ENCODE assay signal across 8 mouse cellular contexts in genomic region chr7:104352717-104353599, GRCm38 (mm10). TPM values are rescaled to one million over a fixed set of nuclear protein-coding genes. Genes with fewer than 3 reads are reported as not detected.
DNase-seq lines count a peak whose midpoint lies in the region; ATAC-seq and TF ChIP-seq lines count a peak whose summit lies in the region.

Trim12c (minus strand) TSS chr7:104353362.

- H3K4me3 ChIP-seq in embryonic fibroblast, embryonic 13.5 days (ENCODE audit: insufficient read depth, low read length), result peak within 1 kb of the TSS; percentile 80
- peak within 1 kb of the TSS; percentile 62 for H3K4me3 ChIP-seq in heart, embryonic 13.5 days
- peak within 1 kb of the TSS; percentile 57 for H3K4me3 ChIP-seq in kidney, embryonic 16.5 days (ENCODE audit: low read length)
- H3K4me3 ChIP-seq in lung, adult 2 months (replicated peaks; ENCODE audit: extremely low read depth, low read depth, low read length), result peak within 1 kb of the TSS; percentile 71
- H3K4me3 ChIP-seq in neural tube, embryonic 14.5 days (ENCODE audit: low read depth, low read length), result peak within 1 kb of the TSS; percentile 17; the same call in 1 of the 2 replicates

- no peaks in the 10 kb centered on the region for H3K4me1 ChIP-seq in embryonic fibroblast, embryonic 13.5 days (ENCODE audit: control insufficient read depth, insufficient read depth, low read length)
- H3K4me1 ChIP-seq in heart, embryonic 13.5 days, result peaks cover 10% of the 10 kb centered on the region
- peaks cover 8% of the 10 kb centered on the region; the same call in 1 of the 2 replicates for H3K4me1 ChIP-seq in kidney, embryonic 16.5 days (ENCODE audit: insufficient read depth, low read length)
- H3K4me1 ChIP-seq in lung, adult 2 months (ENCODE audit: control insufficient read depth, insufficient read depth, low read length), result peaks cover 6% of the 10 kb centered on the region
- H3K4me1 ChIP-seq in neural tube, embryonic 14.5 days (ENCODE audit: control insufficient read depth, insufficient read depth, low read length), result no peaks in the 10 kb centered on the region

- peak within 1 kb of the TSS; percentile 77 for H3K27ac ChIP-seq in embryonic fibroblast, embryonic 13.5 days (ENCODE audit: insufficient read depth, low read length)
- peak within 1 kb of the TSS; percentile 81 for H3K27ac ChIP-seq in heart, embryonic 13.5 days (replicated peaks)
- H3K27ac ChIP-seq in kidney, embryonic 16.5 days (ENCODE audit: low read length), result peak within 1 kb of the TSS; percentile 68
- no peak within 1 kb of the TSS for H3K27ac ChIP-seq in neural tube, embryonic 14.5 days (ENCODE audit: low read depth, low read length)

- H3K9me3 ChIP-seq in heart, embryonic 13.5 days, result no peaks in the 10 kb centered on the region
- H3K9me3 ChIP-seq in kidney, embryonic 16.5 days (ENCODE audit: low read length), result no peaks in the 10 kb centered on the region
- H3K9me3 ChIP-seq in neural tube, embryonic 14.5 days (ENCODE audit: control insufficient read depth, low read length), result no peaks in the 10 kb centered on the region

- H3K4me2 ChIP-seq in heart, embryonic 13.5 days, result peak within 1 kb of the TSS; percentile 67
- peak within 1 kb of the TSS; percentile 65 for H3K4me2 ChIP-seq in kidney, embryonic 16.5 days (replicated peaks; ENCODE audit: low read depth, low read length)
- peak within 1 kb of the TSS; percentile 36 for H3K4me2 ChIP-seq in neural tube, embryonic 14.5 days (ENCODE audit: low read depth, low read length)

- TF ChIP-seq POLR2A in embryonic fibroblast, embryonic 13.5 days (IDR thresholded peaks at IDR 0.05; ENCODE audit: low read depth, low read length), result no peak; the same call in 1 of the 2 replicates
- TF ChIP-seq POLR2A in lung, adult 2 months (IDR thresholded peaks at IDR 0.05; ENCODE audit: borderline replicate concordance, extremely low read depth, low read depth, low read length), result no peak; the same call in 1 of the 2 replicates

- 2% methylated on average over 14 of the region's 14 CpGs for WGBS in heart, embryonic 13.5 days
- 4% methylated on average over 14 of the region's 14 CpGs for WGBS in kidney, embryonic 16.5 days
- WGBS in lung, adult 2 months, result under 1% methylated on average over 14 of the region's 14 CpGs
- WGBS in neural tube, embryonic 14.5 days, result 8% methylated on average over 14 of the region's 14 CpGs

- peak; percentile 100 for ATAC-seq in activated CD4-positive, CD25-positive, alpha-beta regulatory T cell, adult 4 months
- peak; percentile 95 for ATAC-seq in heart, embryonic 13.5 days (ENCODE audit: extremely low read depth, insufficient number of reproducible peaks, low FRiP score, low TSS enrichment)
- ATAC-seq in kidney, embryonic 16.5 days (ENCODE audit: low FRiP score, low TSS enrichment), result peak; percentile 100
- peak; percentile 96; the same call in 1 of the 2 replicates for ATAC-seq in neural tube, embryonic 14.5 days (ENCODE audit: low read depth)

- H3K27me3 ChIP-seq in heart, embryonic 13.5 days (replicated peaks), result no peaks in the 10 kb centered on the region
- no peaks in the 10 kb centered on the region for H3K27me3 ChIP-seq in kidney, embryonic 16.5 days (ENCODE audit: insufficient read depth, low read length)
- no peaks in the 10 kb centered on the region for H3K27me3 ChIP-seq in neural tube, embryonic 14.5 days (ENCODE audit: control insufficient read depth, insufficient read depth, low read length)

- H3K9ac ChIP-seq in heart, embryonic 13.5 days, result peak within 1 kb of the TSS; percentile 75
- peak within 1 kb of the TSS; percentile 50 for H3K9ac ChIP-seq in kidney, embryonic 16.5 days (replicated peaks; ENCODE audit: low read length)
- H3K9ac ChIP-seq in neural tube, embryonic 14.5 days (replicated peaks; ENCODE audit: low read depth, low read length), result no peak within 1 kb of the TSS

- no peaks in the 10 kb centered on the region for H3K36me3 ChIP-seq in heart, embryonic 13.5 days
- H3K36me3 ChIP-seq in kidney, embryonic 16.5 days (ENCODE audit: insufficient read depth, low read length), result no peaks in the 10 kb centered on the region
- no peaks in the 10 kb centered on the region for H3K36me3 ChIP-seq in neural tube, embryonic 14.5 days (ENCODE audit: control insufficient read depth, insufficient read depth, low read length)

- peak; percentile 43 for DNase-seq in 3134 (ENCODE audit: extremely low read depth, insufficient read length, low spot score)
- DNase-seq in lung, adult 2 months, result peak; percentile 63
- peak; percentile 93 for DNase-seq in thymus, postnatal 0 days (ENCODE audit: low spot score)

- no peak for TF ChIP-seq CTCF in embryonic fibroblast, embryonic 13.5 days (IDR thresholded peaks at IDR 0.05; ENCODE audit: borderline replicate concordance, insufficient read depth, low read length)
- no peak for TF ChIP-seq CTCF in lung, adult 2 months (IDR thresholded peaks at IDR 0.05; ENCODE audit: insufficient read depth, low read length)

RNA-seq across cellular contexts. Expression of gene Trim12c, which starts in this region (rescaled TPM):
- polyA plus RNA-seq in activated CD4-positive, CD25-positive, alpha-beta regulatory T cell, adult 4 months (2017; shearing (Covaris generic)), result 10 to 100 TPM; 16.2 to 20.3 TPM
- polyA plus RNA-seq in embryonic fibroblast, embryonic 13.5 days (2011; ENCODE audit: insufficient read length, low read depth, missing spikeins), result 16.1 and 17.2 TPM in 2 replicates
- polyA plus RNA-seq in heart, embryonic 13.5 days (2015; fragmentation: Nextera tagmentation; extraction: Ambion mirVana), result 2.3 and 2.6 TPM in 2 replicates
- 2.8 and 3.0 TPM in 2 replicates for polyA plus RNA-seq in kidney, embryonic 16.5 days (2015; fragmentation: Nextera tagmentation; extraction: Ambion mirVana)
- 3.2 and 3.8 TPM in 2 replicates for polyA plus RNA-seq in lung, adult 2 months (2012; rRNA removed)
- polyA plus RNA-seq in neural tube, embryonic 14.5 days (2014; fragmentation: Nextera tagmentation; extraction: Ambion mirVana), result 0.66 and 0.88 TPM in 2 replicates
- polyA plus RNA-seq in thymus, postnatal 0 days (2015; fragmentation: Nextera tagmentation; extraction: Ambion mirVana), result 7.8 and 9.6 TPM in 2 replicates

Comparison
In these comparisons a context has a peak if more than half of its experiments do, and no peak if none do; other contexts are left out.
1. Peak in ATAC-seq, H3K4me3 ChIP-seq and H3K4me2 ChIP-seq in neural tube, embryonic 14.5 days; RNA of the gene not detected or under 1 TPM.
2. DNase-seq: peak in every context shown above with its lines; median percentile 93 in thymus, postnatal 0 days; 63 in lung, adult 2 months; 43 in 3134.
3. H3K4me3 ChIP-seq: peak in every context shown above with its lines; median percentile 80 in embryonic fibroblast, embryonic 13.5 days; 71 in lung, adult 2 months; 62 in heart, embryonic 13.5 days; 57 in kidney, embryonic 16.5 days; 17 in neural tube, embryonic 14.5 days.